Mouse (Mus musculus) MN1 (cell line): ENCODE measurements around the gene Cbx7.
"Not testable (repeated sequence)": the region's sequence is repeated elsewhere in the genome, so short reads cannot be mapped to it uniquely, and the experiment has no call there.

ENCODE experiments used
- DNase-seq: peaks from one replicate; pipeline ENCODE4 v3.0.0-alpha.2; 2016; ENCODE audit warnings: low spot score

The Cbx7 gene

GRCm38 (mm10) chr15:79895221-79896079, 75.5 kb downstream of the Cbx7 start:
- DNase-seq = not testable (repeated sequence)

- no peak for DNase-seq
Observed at GRCm38 (mm10) chr15:79894343-79894742, 76.6 kb downstream of the Cbx7 start.

GRCm38 (mm10) chr15:79893824-79894123, 77.1 kb downstream of the Cbx7 start:
- peak; percentile 28 for DNase-seq

- DNase-seq = no peak
Observed at GRCm38 (mm10) chr15:79892995-79893823, 77.7 kb downstream of the Cbx7 start.

GRCm38 (mm10) chr15:79892213-79892541, 78.7 kb downstream of the Cbx7 start:
- DNase-seq = peak; percentile 86

GRCm38 (mm10) chr15:79891436-79892212, 79.3 kb downstream of the Cbx7 start, which contains the start of gene Apobec3:
Gene Apobec3, plus strand, starts transcription at chr15:79891659.
- peak; percentile 87 for DNase-seq

- DNase-seq = no peak
Observed at GRCm38 (mm10) chr15:79884820-79885219, 86.1 kb downstream of the Cbx7 start.

GRCm38 (mm10) chr15:79883352-79883822, 87.5 kb downstream of the Cbx7 start:
- peak; percentile 94 for DNase-seq

GRCm38 (mm10) chr15:79882623-79883267, 88.2 kb downstream of the Cbx7 start:
- DNase-seq = no peak

- peak; percentile 85 for DNase-seq
Observed at GRCm38 (mm10) chr15:79880477-79880876, 90.4 kb downstream of the Cbx7 start.

GRCm38 (mm10) chr15:79879319-79879718, 91.6 kb downstream of the Cbx7 start:
- DNase-seq = peak; percentile 95

GRCm38 (mm10) chr15:79878725-79879136, 92.2 kb downstream of the Cbx7 start:
- DNase-seq = no peak

GRCm38 (mm10) chr15:79875261-79875995, 95.5 kb downstream of the Cbx7 start:
- no peak for DNase-seq

GRCm38 (mm10) chr15:79873995-79874394, 96.9 kb downstream of the Cbx7 start:
- DNase-seq = no peak

GRCm38 (mm10) chr15:79873545-79873944, 97.4 kb downstream of the Cbx7 start:
- DNase-seq = no peak

GRCm38 (mm10) chr15:79867260-79868002, 103.5 kb downstream of the Cbx7 start:
- no peak for DNase-seq
